Mouse (Mus musculus): Measurements from ENCODE around the gene Usp22.
"Not testable (repeated sequence)": the region's sequence is repeated elsewhere in the genome, so short reads cannot be mapped to it uniquely, and the experiment has no call there.

The Usp22 gene

DNA sequence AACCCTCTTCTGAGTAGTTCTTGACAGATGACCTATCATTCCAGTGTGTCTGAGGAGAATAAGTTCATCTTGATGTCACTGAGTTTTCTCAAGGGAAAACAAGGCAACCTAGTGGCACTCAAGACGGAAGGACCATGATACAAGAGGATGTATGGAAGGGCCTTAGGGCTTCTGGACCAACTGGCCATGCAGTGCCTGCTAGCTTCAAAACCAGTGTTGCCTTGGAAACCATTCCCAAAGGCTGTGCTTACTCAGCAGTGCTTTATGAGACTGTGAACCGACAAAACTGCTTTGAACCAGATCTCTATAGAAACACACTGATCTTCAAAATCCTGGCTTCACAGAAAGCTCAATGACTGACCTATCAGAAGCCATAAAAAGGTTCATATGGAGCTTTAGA, 15.9 kb upstream of the Usp22 start:
- DNase-seq (ENCODE audit: extremely low spot score, low read depth, low spot score) = no peak

GRCm38 (mm10) chr11:61183820-61184219, 9.0 kb upstream of the Usp22 start:
- DNase-seq (ENCODE audit: extremely low spot score, low read depth, low spot score) = no peak

- DNase-seq (ENCODE audit: extremely low spot score, low read depth, low spot score) = no peak
Observed at GRCm38 (mm10) chr11:61181624-61182023, 6.8 kb upstream of the Usp22 start.

GRCm38 (mm10) chr11:61180361-61180760, 5.5 kb upstream of the Usp22 start:
- no peak for DNase-seq (ENCODE audit: extremely low spot score, low read depth, low spot score)

- DNase-seq (ENCODE audit: extremely low spot score, low read depth, low spot score) = no peak
Observed at GRCm38 (mm10) chr11:61176321-61176720, 1.5 kb upstream of the Usp22 start.

GRCm38 (mm10) chr11:61175778-61176177, 923 bp upstream of the Usp22 start:
- no peak for DNase-seq (ENCODE audit: extremely low spot score, low read depth, low spot score)

- DNase-seq (ENCODE audit: extremely low spot score, low read depth, low spot score) = peak; percentile 31
Observed at GRCm38 (mm10) chr11:61174291-61174820, 499 bp downstream of the Usp22 start.

GRCm38 (mm10) chr11:61173477-61173876, 1.4 kb downstream of the Usp22 start:
- DNase-seq (ENCODE audit: extremely low spot score, low read depth, low spot score) = not testable (repeated sequence)

DNA sequence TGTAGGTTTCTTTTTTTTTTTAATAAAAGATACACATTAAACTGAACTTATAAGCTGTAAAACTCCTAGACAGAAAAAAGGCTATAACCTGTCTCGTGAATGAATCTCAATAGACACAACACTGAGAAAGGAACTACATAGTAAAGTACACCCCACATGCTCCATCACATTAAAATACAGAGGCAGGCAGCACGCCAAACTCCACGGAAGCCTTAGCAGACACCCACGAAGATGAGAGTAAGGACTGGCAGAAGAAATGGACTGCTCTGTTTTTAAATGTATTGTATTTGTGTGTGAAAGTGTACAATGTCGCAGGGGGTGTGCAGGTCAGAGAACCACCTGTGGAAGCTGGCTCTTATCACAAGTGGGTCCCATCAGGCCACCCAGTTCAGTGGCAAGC, 4.7 kb downstream of the Usp22 start:
- no peak for DNase-seq (ENCODE audit: extremely low spot score, low read depth, low spot score)

- DNase-seq (ENCODE audit: extremely low spot score, low read depth, low spot score) = no peak
Observed at GRCm38 (mm10) chr11:61164881-61165280, 10.0 kb downstream of the Usp22 start.

DNA sequence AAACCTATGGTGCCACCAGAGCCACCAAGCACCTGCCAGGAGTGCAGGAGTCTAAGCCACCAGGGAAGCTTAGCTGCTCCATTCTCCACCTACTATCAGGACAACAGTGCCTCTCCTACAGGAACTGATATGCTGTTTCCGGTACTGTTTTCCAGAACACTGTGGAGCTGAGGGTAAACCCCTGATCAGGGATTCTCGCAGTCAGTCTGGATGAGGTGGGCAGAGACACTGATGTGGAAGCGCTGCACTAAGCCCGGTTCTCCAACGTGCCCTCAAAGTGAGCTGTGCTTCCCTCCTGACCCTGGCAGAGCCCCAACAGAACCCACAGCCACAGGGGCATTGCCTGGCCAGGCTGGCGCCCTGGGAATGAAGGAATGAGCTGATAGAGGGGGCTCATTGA, 10.5 kb downstream of the Usp22 start:
- no peak for DNase-seq (ENCODE audit: extremely low spot score, low read depth, low spot score)

DNA sequence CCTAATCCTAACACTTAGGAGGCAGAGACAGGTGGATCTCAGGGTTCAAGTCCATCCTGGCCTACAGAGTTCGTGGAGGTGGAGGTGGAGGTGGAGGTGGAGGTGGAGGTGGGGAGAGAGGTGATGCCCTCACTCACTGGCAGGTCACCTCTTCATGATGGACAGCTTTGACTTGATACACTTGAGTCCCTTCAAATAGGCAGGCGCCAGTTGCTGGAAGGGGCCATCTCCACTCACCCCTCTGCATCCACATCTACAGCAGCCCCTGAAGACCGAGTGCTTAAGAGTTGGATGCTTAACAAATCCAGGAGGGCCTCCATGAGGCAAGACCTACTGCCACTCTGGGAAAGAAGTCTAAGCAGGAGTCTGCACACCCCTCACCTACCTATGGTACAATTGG, 11.5 kb downstream of the Usp22 start:
- DNase-seq (ENCODE audit: extremely low spot score, low read depth, low spot score) = no peak

GRCm38 (mm10) chr11:61162776-61163175, 12.1 kb downstream of the Usp22 start:
- DNase-seq (ENCODE audit: extremely low spot score, low read depth, low spot score) = no peak

DNA sequence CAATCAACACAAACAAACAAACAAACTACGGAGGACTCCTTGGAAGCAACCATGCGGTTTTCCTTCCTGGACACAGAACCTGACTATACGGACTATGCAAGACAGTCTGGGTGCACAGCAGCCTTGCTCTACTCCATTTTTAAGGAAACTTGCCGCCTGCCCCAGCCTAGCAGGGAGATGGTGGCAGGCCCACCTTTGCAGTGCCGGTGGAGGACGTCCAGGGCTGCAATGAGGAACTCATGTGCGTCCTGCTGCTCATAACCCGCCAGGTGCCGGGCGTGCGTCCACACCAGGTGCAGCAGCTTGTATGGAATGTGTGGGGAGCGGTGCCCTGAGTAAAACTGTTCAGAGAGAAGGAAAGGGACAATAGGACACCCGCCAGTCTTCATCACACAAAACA, 13.7 kb downstream of the Usp22 start:
- DNase-seq (ENCODE audit: extremely low spot score, low read depth, low spot score) = no peak

- no peak for DNase-seq (ENCODE audit: extremely low spot score, low read depth, low spot score)
Observed at GRCm38 (mm10) chr11:61159796-61160732, 14.8 kb downstream of the Usp22 start.

DNA sequence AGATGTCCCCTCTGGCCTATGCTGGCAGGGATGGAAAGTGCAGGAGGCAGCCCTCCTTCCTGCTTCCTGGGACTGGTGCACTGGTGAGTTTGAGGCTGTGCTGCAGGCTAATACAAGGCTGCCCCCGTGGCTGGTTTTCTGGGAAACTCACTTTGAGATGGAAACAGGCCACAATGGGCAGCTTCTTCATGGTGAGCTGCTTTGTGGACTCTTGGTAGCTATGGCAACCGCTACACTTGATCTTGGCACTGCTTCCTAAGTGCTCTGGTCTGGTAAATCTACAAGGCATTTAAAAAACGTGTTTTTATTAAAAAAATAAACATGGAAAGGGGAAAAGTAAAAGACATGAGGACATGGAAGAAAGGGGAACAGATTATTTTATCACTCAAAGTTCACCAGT, 16.7 kb downstream of the Usp22 start:
- DNase-seq (ENCODE audit: extremely low spot score, low read depth, low spot score) = no peak

DNA sequence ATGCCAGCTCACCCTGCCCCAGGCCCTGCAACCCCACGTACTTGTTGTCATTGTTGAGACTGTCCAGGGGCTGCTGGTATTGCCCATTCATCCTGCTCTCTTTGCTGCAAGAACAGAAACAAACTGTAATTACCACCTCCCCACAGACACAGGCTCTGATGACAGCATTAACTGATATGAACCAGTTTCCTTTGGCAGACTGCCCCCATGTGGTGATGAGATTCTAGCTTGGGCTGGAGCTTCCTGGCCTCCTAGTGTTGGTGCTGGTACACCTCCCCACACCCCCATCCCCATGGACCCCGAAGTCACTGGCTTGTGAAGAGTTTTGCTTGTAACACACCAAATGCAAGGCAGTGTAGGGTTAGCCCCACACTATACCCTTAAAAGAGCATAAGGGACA, 19.1 kb downstream of the Usp22 start:
- DNase-seq (ENCODE audit: extremely low spot score, low read depth, low spot score) = no peak

GRCm38 (mm10) chr11:61150233-61151001, 24.4 kb downstream of the Usp22 start:
- DNase-seq (ENCODE audit: extremely low spot score, low read depth, low spot score) = no peak

- no peak for DNase-seq (ENCODE audit: extremely low spot score, low read depth, low spot score)
Observed at GRCm38 (mm10) chr11:61147300-61147683, 27.6 kb downstream of the Usp22 start.

- peak; percentile 8 for DNase-seq (ENCODE audit: extremely low spot score, low read depth, low spot score)
Observed at GRCm38 (mm10) chr11:61146645-61147299, 28.1 kb downstream of the Usp22 start.

DNA sequence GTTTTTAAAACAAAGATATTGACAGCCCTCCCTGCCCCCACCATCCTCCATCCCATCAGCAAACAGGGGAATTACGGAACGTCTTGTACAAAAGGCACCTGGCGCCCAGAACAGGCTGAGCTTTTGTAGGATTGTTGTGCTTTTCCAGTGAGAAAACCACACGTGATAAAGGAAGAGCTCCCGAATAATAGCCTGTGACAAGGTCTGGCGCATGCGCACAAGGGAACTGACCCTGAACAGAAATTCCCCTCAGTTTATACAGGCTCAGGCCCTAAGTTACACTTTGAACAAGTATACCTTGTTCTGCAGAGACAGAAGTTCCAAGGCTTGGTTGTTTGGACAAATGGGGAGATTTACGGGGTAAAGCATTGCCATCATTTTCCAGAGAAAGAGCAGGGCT, 29.3 kb downstream of the Usp22 start:
- no peak for DNase-seq (ENCODE audit: extremely low spot score, low read depth, low spot score)
